Mouse (Mus musculus): Measurements from ENCODE around the gene Mbip.

DNA sequence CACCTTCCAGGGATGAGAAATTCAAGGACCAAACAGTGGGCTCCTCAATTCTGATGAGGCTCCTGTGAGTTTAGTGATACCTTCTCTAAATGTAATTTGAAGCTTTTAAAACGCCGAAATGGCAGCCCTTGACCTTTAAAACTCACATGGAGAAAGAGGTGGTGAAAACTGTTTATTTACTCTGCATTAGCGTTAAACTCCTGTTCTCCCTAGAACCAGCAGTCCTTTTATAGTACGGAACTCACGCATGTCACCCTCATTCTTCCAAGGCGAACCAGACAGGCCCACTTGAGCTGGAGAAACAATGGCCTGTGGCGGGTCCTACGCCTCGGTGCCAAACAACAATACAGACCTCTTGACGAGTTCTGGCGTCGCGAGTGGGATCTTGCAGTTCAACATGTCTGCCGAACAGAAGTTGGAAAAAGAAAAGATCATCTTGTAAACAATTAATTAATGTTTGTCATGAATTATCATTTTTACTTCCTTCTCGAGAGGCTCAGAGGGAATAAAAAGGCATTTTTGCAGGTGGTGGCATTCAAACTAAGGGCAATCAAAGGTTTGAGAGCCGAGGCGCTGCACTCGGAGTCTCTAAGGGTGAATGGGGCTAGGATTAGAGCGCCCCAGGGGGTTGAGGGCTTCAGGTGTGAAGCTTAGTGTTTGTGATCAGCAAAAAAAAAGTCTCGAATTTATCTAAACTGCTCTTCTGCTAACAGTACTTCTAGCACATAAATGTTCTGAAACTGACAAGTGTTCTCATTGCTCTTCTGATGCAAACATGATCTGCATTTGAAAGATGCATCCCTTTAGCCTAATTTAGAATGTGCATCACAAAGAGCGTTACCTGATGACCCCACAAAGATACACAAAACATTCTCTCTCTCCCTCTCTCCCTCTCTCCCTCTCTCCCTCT lies 47.5 kb downstream of the Mbip start:
- TF ChIP-seq CTCF (IDR thresholded peaks at IDR 0.05; ENCODE audit: low read depth, low read length) (no peak), TAL1 (conservative IDR thresholded peaks at IDR 0.05; ENCODE audit: low read depth, low read length) (no peak)

Measured in G1E (cell line).